Comparison of ENCODE assay signal across 30 mouse cellular contexts in genomic region chr13:23166471-23166870, GRCm38 (mm10). TPM values are rescaled to one million over a fixed set of nuclear protein-coding genes. Genes with fewer than 3 reads are reported as not detected.
"Had no signal": no experiment of that assay in that cellular context is flagged by ENCODE, and none has a peak within 500 bp of the region (broad histone marks: within the 10 kb centered on the region; RNA-seq: fewer than 3 reads in every experiment).

No protein-coding gene starts in this region.

RNA-seq across cellular contexts. Expression of gene Vmn1r219, which starts 7.4 kb away (rescaled TPM):
- polyA plus RNA-seq: limb, embryonic 12.5 days; limb, embryonic 13.5 days; limb, embryonic 14.5 days; limb, embryonic 15.5 days; liver, adult 2 months; liver, embryonic 11.5 days; liver, embryonic 12.5 days; liver, embryonic 13.5 days; liver, embryonic 14.5 days; liver, embryonic 15.5 days; liver, embryonic 16.5 days; liver, postnatal 0 days; lung, adult 2 months; lung, embryonic 16.5 days; macrophage; midbrain, embryonic 10.5 days; midbrain, embryonic 11.5 days; midbrain, embryonic 12.5 days; midbrain, embryonic 13.5 days; midbrain, embryonic 14.5 days; midbrain, embryonic 15.5 days; midbrain, embryonic 16.5 days; midbrain, postnatal 0 days; myocyte; neural tube, embryonic 11.5 days; neural tube, embryonic 12.5 days had no signal

RNA-seq across cellular contexts. Expression of gene Vmn1r220, which starts 21.3 kb away (rescaled TPM):
- polyA plus RNA-seq: limb, embryonic 10.5 days; limb, embryonic 11.5 days; limb, embryonic 12.5 days; limb, embryonic 13.5 days; limb, embryonic 14.5 days; limb, embryonic 15.5 days; liver, adult 2 months; liver, embryonic 11.5 days; liver, embryonic 12.5 days; liver, embryonic 13.5 days; liver, embryonic 14.5 days; liver, embryonic 15.5 days; liver, embryonic 16.5 days; liver, postnatal 0 days; lung, adult 2 months; lung, embryonic 14.5 days; lung, embryonic 15.5 days; lung, embryonic 16.5 days; macrophage; midbrain, embryonic 10.5 days; midbrain, embryonic 11.5 days; midbrain, embryonic 12.5 days; midbrain, embryonic 13.5 days; midbrain, embryonic 14.5 days; midbrain, embryonic 15.5 days; midbrain, embryonic 16.5 days; midbrain, postnatal 0 days; myocyte; neural tube, embryonic 11.5 days; neural tube, embryonic 12.5 days had no signal

RNA-seq across cellular contexts. Expression of gene Vmn1r218, which starts 33.5 kb away (rescaled TPM):
- polyA plus RNA-seq: limb, embryonic 10.5 days; limb, embryonic 11.5 days; limb, embryonic 12.5 days; limb, embryonic 13.5 days; limb, embryonic 14.5 days; limb, embryonic 15.5 days; liver, adult 2 months; liver, embryonic 11.5 days; liver, embryonic 12.5 days; liver, embryonic 13.5 days; liver, embryonic 14.5 days; liver, embryonic 15.5 days; liver, embryonic 16.5 days; liver, postnatal 0 days; lung, adult 2 months; lung, embryonic 14.5 days; lung, embryonic 15.5 days; lung, embryonic 16.5 days; macrophage; midbrain, embryonic 10.5 days; midbrain, embryonic 11.5 days; midbrain, embryonic 12.5 days; midbrain, embryonic 13.5 days; midbrain, embryonic 14.5 days; midbrain, embryonic 15.5 days; midbrain, embryonic 16.5 days; midbrain, postnatal 0 days; myocyte; neural tube, embryonic 11.5 days; neural tube, embryonic 12.5 days had no signal

RNA-seq across cellular contexts. Expression of gene Vmn1r221, which starts 47.5 kb away (rescaled TPM):
- polyA plus RNA-seq: limb, embryonic 10.5 days; limb, embryonic 11.5 days; limb, embryonic 12.5 days; limb, embryonic 13.5 days; limb, embryonic 14.5 days; limb, embryonic 15.5 days; liver, adult 2 months; liver, embryonic 11.5 days; liver, embryonic 12.5 days; liver, embryonic 13.5 days; liver, embryonic 14.5 days; liver, embryonic 15.5 days; liver, embryonic 16.5 days; liver, postnatal 0 days; lung, adult 2 months; lung, embryonic 14.5 days; lung, embryonic 15.5 days; lung, embryonic 16.5 days; macrophage; midbrain, embryonic 10.5 days; midbrain, embryonic 11.5 days; midbrain, embryonic 12.5 days; midbrain, embryonic 13.5 days; midbrain, embryonic 14.5 days; midbrain, embryonic 15.5 days; midbrain, embryonic 16.5 days; midbrain, postnatal 0 days; myocyte; neural tube, embryonic 11.5 days; neural tube, embryonic 12.5 days had no signal

RNA-seq across cellular contexts. Expression of gene Vmn1r217, which starts 48.4 kb away (rescaled TPM):
- polyA plus RNA-seq: limb, embryonic 10.5 days; limb, embryonic 11.5 days; limb, embryonic 12.5 days; limb, embryonic 13.5 days; limb, embryonic 14.5 days; limb, embryonic 15.5 days; liver, adult 2 months; liver, embryonic 11.5 days; liver, embryonic 12.5 days; liver, embryonic 13.5 days; liver, embryonic 14.5 days; liver, embryonic 15.5 days; liver, embryonic 16.5 days; liver, postnatal 0 days; lung, adult 2 months; lung, embryonic 14.5 days; lung, embryonic 15.5 days; lung, embryonic 16.5 days; macrophage; midbrain, embryonic 10.5 days; midbrain, embryonic 11.5 days; midbrain, embryonic 12.5 days; midbrain, embryonic 13.5 days; midbrain, embryonic 14.5 days; midbrain, embryonic 15.5 days; midbrain, embryonic 16.5 days; midbrain, postnatal 0 days; myocyte; neural tube, embryonic 11.5 days; neural tube, embryonic 12.5 days had no signal
